Mouse (Mus musculus): ENCODE results near the gene Tbcel.

Gene Tbcel

DNA sequence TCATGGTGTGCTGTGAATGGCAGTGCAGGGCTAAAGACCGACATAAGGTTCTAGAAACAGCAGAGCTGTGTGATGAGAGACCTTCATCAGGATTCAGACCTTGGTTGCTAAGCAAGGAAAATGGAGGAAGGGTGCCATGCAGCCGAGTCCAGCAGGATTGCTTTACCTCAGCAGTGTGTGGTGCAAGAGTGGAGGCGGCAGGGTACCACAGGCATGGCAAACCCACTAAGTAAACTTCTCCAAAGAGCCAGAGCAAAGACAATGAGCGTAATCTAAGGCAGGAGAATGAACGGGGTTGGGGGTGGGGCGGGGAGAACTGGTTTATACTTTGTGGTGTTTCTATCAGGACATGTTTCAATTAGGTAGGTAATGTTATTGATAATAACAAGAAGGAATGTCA, 58.6 kb downstream of the Tbcel start:
- DNase-seq (ENCODE audit: low read depth, low spot score): no peak

DNA sequence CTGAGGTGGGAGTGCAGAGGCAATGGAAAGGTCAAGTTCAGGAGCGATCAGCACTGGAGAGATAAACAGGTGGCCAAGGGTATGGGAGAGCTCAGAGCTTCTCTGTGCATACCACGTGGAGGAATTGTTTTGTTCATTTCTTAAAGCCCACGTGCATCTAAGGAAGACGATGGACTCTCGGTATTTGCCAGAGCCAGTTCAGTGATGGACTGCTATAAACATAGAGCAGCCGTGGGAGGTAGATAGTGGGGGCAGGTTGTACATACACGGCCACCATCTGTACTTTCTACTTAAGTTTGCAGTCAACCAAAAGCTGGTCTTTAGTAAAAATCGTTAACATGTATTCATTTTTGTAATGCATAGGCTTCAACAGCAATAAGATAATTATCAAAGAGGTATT, 65.5 kb downstream of the Tbcel start:
- DNase-seq (ENCODE audit: low read depth, low spot score): no peak

- no peak for DNase-seq (ENCODE audit: low read depth, low spot score)
These were observed 66.4 kb downstream of the Tbcel start for GRCm38 (mm10) chr9:42441234-42441633.

DNA sequence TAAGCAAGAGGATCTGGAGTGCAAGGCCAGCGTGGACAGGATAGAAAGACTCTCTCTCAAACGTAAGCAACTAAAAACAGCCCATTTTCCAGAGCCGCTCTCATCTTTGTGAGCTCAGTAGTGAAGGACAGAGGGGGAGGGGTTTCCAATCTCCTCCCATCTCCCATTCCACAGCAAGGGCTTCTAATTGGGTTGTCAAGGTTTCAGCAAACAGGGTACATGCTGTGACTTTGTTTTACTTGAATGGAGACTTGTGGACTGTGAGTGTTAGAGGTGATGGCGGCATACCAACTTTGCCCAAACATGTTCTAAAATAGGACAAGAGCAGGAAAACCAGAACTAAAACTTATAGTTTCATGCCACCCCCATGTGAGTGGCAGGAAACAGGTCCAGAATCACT, 68.2 kb downstream of the Tbcel start:
- peak; percentile 65 for DNase-seq (ENCODE audit: low read depth, low spot score)

GRCm38 (mm10) chr9:42432155-42432554, 75.5 kb downstream of the Tbcel start:
- DNase-seq (ENCODE audit: low read depth, low spot score): peak; percentile 28

DNA sequence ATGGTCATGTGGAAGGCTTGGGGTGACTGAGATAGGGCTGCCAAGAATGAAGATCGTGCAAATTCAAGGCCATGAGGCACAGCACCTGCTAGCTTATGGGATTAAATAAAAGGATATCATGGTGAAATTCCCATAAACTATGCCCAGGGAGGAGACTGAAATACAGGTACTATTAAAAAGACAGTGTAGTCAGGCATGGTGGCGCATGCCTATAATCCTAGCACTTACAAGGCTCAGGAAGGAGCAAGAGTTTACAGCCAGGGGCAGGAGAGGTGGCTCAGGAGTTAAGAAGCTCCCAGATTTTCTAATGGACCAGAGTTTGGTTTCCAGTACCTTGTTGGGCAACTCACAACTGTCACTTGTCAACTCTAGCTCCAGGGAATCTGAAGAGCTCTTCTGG, 76.0 kb downstream of the Tbcel start:
- DNase-seq (ENCODE audit: low read depth, low spot score): no peak

DNA sequence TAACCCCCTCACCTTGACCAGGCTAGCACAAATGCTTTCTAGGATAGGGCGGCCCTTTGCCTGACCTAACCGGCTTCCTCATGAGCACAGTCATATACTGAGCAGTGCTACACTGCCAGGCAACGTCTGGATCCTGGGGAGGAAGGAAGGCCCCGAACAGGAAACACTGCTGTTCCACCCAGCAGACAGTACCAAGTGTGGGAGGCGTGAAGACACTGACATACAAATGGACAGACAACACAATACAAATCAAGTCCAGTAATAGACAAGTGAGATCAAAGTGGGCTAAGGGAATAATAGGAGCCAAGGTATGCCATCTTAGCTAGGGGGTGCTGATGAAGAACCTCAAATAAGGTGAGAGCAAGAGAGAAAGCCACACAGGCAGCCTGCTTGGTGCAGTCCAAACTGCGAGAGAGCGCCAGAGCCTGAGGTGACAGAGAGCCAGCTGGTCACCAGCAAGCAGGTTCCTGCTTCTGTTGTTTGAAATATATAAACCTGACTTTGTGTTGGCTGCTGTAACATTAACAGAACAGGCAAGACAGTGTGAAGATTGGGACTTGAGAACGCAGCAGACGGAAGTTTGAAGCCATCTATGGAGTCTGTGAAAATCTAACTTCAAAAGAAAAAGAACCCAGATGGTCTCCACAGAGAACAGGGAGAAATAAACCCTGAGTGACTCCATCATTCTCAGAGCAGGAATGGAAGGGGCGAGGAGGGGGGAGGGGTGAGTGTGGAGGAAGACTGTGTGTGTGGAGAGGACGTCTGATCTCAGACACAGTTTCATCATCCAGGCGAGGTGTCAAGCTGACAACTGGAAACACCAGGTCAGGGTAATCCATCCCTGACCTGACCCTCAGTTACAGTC, 79.3 kb downstream of the Tbcel start:
- DNase-seq (ENCODE audit: low read depth, low spot score): no peak

DNA sequence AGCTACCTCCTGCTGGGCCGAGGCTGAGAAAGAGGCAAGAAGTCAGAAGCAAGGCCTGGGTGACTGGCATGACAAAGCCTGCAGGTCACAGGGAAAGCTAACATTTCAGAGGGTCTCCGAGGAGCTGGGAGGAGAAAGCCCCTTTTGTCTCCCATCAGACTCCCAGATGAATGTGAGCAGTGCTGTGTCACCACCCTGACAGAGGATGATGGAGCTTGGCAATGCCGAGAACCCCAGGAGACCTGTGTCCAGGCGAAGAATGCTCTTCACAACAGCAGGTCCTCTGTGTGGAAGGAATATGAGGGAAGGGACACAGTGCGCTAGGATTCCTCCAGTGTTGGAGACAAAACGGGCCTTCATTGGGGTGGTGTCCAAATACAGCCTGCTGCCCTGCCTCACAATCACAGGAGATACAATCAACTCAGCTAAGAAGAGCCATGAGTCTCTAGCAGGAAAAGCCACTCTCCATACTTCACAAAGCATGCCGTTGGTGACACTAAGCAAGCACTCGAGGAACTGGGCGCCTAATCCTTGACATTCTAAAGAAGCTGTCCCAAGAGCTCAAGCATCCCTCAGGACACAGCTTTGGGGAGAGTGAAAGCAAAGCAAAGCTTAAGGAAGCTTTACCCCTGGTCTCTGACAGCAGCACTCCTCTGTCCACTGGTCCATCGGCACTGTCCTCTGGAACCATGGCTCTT, 80.8 kb downstream of the Tbcel start:
- no peak for DNase-seq (ENCODE audit: low read depth, low spot score)

DNA sequence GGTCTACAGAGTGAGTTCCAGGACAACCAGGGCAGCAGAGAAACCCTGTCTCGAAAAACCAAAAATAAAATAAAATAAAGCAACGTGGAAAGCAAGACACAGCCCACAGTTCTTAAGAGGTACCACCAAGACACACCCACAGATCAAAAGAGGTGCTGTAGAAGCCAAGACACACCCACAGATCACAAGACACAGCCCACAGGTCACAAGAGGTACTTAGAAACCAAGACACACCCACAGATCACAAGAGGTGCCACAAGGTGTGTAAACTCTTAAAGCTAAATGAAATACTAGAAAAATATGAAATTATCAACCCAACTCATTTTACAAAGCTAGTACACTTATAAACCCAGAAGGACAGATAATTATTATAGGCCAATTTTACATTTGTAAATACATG, 84.0 kb downstream of the Tbcel start:
- peak; percentile 28 for DNase-seq (ENCODE audit: low read depth, low spot score)

DNA sequence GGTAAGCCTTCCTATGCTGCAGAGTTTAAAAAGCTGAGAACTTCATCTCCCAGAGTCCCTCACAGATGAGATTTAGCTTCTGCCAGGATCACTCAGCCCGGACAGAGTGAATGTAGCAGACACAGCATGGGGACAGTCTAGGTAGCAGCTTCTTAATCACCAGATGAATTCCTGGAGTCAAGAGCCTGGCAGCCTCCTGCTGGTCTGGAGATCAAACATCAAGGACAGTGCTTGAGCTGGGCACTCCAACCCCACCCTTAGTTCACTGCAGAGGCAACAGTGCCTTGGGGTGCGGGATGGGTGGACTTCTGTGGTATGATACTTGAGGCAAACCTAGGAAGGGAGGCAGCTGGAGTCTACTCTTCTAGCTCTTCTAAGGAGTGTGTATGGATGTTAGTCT, 87.9 kb downstream of the Tbcel start:
- peak; percentile 36 for DNase-seq (ENCODE audit: low read depth, low spot score)

DNA sequence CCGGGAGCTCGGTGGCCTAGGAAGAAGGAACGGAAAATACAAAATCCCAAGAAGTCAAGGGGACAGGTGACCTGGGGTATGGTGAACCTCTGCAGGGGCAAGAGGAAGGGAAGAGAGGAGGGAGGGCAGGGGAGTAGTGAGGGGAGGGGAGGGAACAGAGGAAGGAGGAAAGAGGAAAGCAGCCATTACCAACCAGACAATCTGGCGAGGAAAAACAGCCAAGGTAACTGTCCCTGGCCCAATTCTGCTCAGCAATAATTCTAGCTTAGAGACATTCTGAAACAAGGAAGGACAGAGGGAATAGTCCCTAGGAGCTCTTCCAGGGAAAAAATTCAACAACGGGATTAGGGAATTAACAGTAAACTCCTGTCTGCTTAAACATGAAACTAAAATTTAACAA, 88.8 kb downstream of the Tbcel start:
- DNase-seq (ENCODE audit: low read depth, low spot score): no peak

- DNase-seq (ENCODE audit: low read depth, low spot score): no peak
These were observed 90.2 kb downstream of the Tbcel start for GRCm38 (mm10) chr9:42417352-42417952.

- DNase-seq (ENCODE audit: low read depth, low spot score): no peak
These were observed 92.4 kb downstream of the Tbcel start for GRCm38 (mm10) chr9:42415184-42415583.

- DNase-seq (ENCODE audit: low read depth, low spot score): no peak
These were observed 94.3 kb downstream of the Tbcel start for GRCm38 (mm10) chr9:42413345-42413744.

- no peak for DNase-seq (ENCODE audit: low read depth, low spot score)
These were observed 96.3 kb downstream of the Tbcel start for GRCm38 (mm10) chr9:42411296-42411695.

- DNase-seq (ENCODE audit: low read depth, low spot score): no peak
These were observed 101.9 kb downstream of the Tbcel start for GRCm38 (mm10) chr9:42405736-42406135.

DNA sequence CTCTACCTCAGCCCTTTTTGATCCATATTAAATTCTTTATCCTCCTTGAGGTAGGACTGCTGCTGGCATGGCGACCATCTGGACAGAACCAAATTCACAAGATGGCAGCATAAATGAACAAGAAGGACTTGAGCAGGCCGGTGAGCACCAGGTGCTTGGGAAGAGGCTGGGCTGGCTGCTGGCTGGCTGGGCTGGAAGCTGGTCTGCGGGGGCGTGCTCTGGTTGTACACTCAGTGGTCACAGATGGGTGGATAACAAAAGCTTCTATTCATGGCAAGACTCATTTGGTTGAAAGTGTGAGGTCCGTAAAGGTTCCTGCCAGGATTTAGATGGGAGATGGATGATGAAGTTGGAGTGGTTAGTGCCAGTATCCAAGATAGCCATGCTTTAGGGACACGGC, 106.1 kb downstream of the Tbcel start:
- no peak for DNase-seq (ENCODE audit: low read depth, low spot score)

GRCm38 (mm10) chr9:42399829-42400228, 107.8 kb downstream of the Tbcel start, which contains the start of gene Tecta:
TSS of gene Tecta (minus strand) at chr9:42399929.
- no peak for DNase-seq (ENCODE audit: low read depth, low spot score)

GRCm38 (mm10) chr9:42396141-42396540, 111.5 kb downstream of the Tbcel start:
- no peak for DNase-seq (ENCODE audit: low read depth, low spot score)

GRCm38 (mm10) chr9:42394903-42395302, 112.7 kb downstream of the Tbcel start:
- no peak for DNase-seq (ENCODE audit: low read depth, low spot score)

DNA sequence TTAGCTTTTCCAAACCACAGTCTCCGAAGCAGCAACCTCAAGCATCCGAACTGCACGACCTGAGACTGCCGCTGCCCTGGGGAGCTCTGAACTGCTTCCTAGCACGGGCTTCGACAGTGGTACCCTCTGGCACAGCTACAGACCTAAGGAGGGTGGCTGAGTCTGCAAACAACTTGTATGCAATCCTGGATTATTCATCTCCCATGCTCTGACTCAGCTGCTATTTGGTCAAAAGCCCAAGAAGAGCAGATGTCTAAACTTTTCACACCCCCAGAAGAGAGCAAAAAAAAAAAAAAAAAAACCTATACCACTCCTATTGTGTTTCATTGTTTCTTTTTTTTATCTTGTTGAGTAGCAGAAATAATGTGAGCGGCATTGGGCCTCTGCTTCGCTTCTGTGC, 113.3 kb downstream of the Tbcel start:
- no peak for DNase-seq (ENCODE audit: low read depth, low spot score)

DNA sequence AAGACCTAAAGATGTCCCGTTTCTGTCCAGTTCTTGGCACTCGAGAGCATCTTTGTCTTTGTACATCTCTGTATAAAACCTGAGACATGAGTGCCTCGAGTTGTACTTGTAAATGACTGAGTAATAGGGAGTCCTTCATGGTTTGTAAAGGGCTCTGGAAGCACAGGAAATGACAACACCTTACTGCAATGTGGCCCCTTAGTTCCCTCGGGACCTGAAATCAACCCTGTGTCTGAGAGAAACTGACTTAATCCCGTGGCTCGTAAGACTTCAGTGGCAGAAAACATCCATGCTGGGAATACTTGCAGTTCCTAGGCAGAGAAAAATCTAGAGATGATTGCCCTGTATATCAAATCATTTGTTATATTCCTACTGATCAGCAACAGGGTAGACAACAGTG, 114.7 kb downstream of the Tbcel start:
- no peak for DNase-seq (ENCODE audit: low read depth, low spot score)

- peak; percentile 7 for DNase-seq (ENCODE audit: low read depth, low spot score)
These were observed 119.1 kb downstream of the Tbcel start for GRCm38 (mm10) chr9:42388490-42388889.
